Mouse (Mus musculus) CD4-positive, CD25-positive, alpha-beta regulatory T cell, adult 2 months (primary cell): Measurements from ENCODE around the gene Ipo13.

Source experiments
- DNase-seq: peaks from one replicate; pipeline ENCODE4 v3.0.0-alpha.2; 2012; ENCODE audit warnings: low read depth, low spot score

Ipo13 gene

GRCm38 (mm10) chr4:117914591-117915442 is at the start of gene Ipo13:
TSS of gene Ipo13 (minus strand) at chr4:117914999.
- DNase-seq, result peak; percentile 94

GRCm38 (mm10) chr4:117957492-117957891 is 42.7 kb upstream of the Ipo13 start:
- no peak for DNase-seq

GRCm38 (mm10) chr4:117947493-117947892 is 32.7 kb upstream of the Ipo13 start:
- no peak for DNase-seq

GRCm38 (mm10) chr4:117946639-117947305 is 32.0 kb upstream of the Ipo13 start:
- DNase-seq, result no peak

- DNase-seq, result no peak
These were observed 28.5 kb upstream of the Ipo13 start for GRCm38 (mm10) chr4:117943317-117943716.

- DNase-seq, result no peak
These were observed 22.2 kb upstream of the Ipo13 start for GRCm38 (mm10) chr4:117936964-117937363.

GRCm38 (mm10) chr4:117934081-117934480 is 19.3 kb upstream of the Ipo13 start:
- no peak for DNase-seq

- no peak for DNase-seq
These were observed 18.4 kb upstream of the Ipo13 start for GRCm38 (mm10) chr4:117933248-117933647.

GRCm38 (mm10) chr4:117929391-117929881 is 14.6 kb upstream of the Ipo13 start, which contains the start of gene Artn:
TSS of gene Artn (minus strand) at chr4:117929763.
- no peak for DNase-seq

GRCm38 (mm10) chr4:117928699-117929241 is 14.0 kb upstream of the Ipo13 start:
- DNase-seq, result peak; percentile 20

- DNase-seq, result peak; percentile 51
These were observed 13.4 kb upstream of the Ipo13 start for GRCm38 (mm10) chr4:117928234-117928633.

- DNase-seq, result peak; percentile 16
These were observed 12.0 kb upstream of the Ipo13 start for GRCm38 (mm10) chr4:117926545-117927482.

GRCm38 (mm10) chr4:117924916-117925315 is 10.1 kb upstream of the Ipo13 start:
- no peak for DNase-seq

GRCm38 (mm10) chr4:117923450-117923849 is 8.7 kb upstream of the Ipo13 start:
- no peak for DNase-seq

- DNase-seq, result no peak
These were observed 6.6 kb upstream of the Ipo13 start for GRCm38 (mm10) chr4:117921358-117921757.

- DNase-seq, result no peak
These were observed 4.0 kb upstream of the Ipo13 start for GRCm38 (mm10) chr4:117918762-117919161.

GRCm38 (mm10) chr4:117918261-117918660 is 3.5 kb upstream of the Ipo13 start:
- no peak for DNase-seq

- DNase-seq, result no peak
These were observed 3.0 kb upstream of the Ipo13 start for GRCm38 (mm10) chr4:117917847-117918246.

GRCm38 (mm10) chr4:117917402-117917801 is 2.6 kb upstream of the Ipo13 start:
- DNase-seq, result no peak

GRCm38 (mm10) chr4:117916386-117916785 is 1.6 kb upstream of the Ipo13 start:
- no peak for DNase-seq

GRCm38 (mm10) chr4:117915489-117916105 is 798 bp upstream of the Ipo13 start:
- peak; percentile 27 for DNase-seq
